Mouse (Mus musculus) kidney, embryonic 15.5 days (tissue): Measurements from ENCODE around the gene Lig4. TPM values are rescaled to one million over a fixed set of nuclear protein-coding genes. Genes with fewer than 3 reads are reported as not detected.
A peak's percentile ranks its signal among the peaks of the same experiment; 100 is the strongest.

Experiments used
- ATAC-seq: fragments of 200-750 bp; cut with Nextera tagmentation; replicated peaks from 2 replicates; pipeline ENCODE4 v1.8.0; 2017; ENCODE audit warnings: moderate TSS enrichment; ENCODE audit not compliant: low FRiP score
- H3K27ac ChIP-seq: fragments of 300-500 bp; sonication (generic); 2 replicates; pipeline ENCODE4 v1.5.1; 2015; ENCODE audit warnings: mild to moderate bottlenecking, inconsistent platforms
- H3K27me3 ChIP-seq: fragments of 300-500 bp; sonication (generic); 2 replicates; pipeline ENCODE4 v1.6.1; 2015; ENCODE audit warnings: inconsistent platforms
- H3K36me3 ChIP-seq: fragments of 300-500 bp; sonication (generic); 2 replicates; pipeline ENCODE4 v1.6.1; 2015; ENCODE audit warnings: inconsistent platforms
- H3K4me1 ChIP-seq: fragments of 300-500 bp; sonication (generic); 2 replicates; pipeline ENCODE4 v1.6.1; 2015; ENCODE audit warnings: inconsistent platforms
- H3K4me2 ChIP-seq: fragments of 300-500 bp; sonication (generic); 2 replicates; pipeline ENCODE4 v1.6.1; 2015; ENCODE audit warnings: moderate library complexity, mild to moderate bottlenecking, inconsistent platforms
- H3K4me3 ChIP-seq: fragments of 300-500 bp; sonication (generic); replicated peaks from 2 replicates; pipeline ENCODE4 v1.5.1; 2015; ENCODE audit warnings: mild to moderate bottlenecking, inconsistent platforms
- H3K9ac ChIP-seq: fragments of 300-500 bp; sonication (generic); 2 replicates; pipeline ENCODE4 v1.6.1; 2015; ENCODE audit warnings: mild to moderate bottlenecking, inconsistent platforms
- H3K9me3 ChIP-seq: fragments of 300-500 bp; sonication (generic); replicated peaks from 2 replicates; pipeline ENCODE4 v1.6.1; 2016; ENCODE audit warnings: inconsistent platforms
- WGBS: fragments of 180-500 bp; shearing (Covaris S2); methylation state at CpG from one replicate; pipeline ENCODE4 v1.1.7; 2015; ENCODE audit warnings: mixed read lengths; 5-methylcytosine and 5-hydroxymethylcytosine counted together
- polyA plus RNA-seq: library from polyadenylated mRNA; unstranded; fragments of >200 nt; fragmentation: Nextera tagmentation; extraction: Ambion mirVana; gene quantifications from 2 replicates; pipeline ENCODE4 v1.2.1, GENCODE M21; 2015

The Lig4 gene
- 4.9 and 5.5 TPM in 2 replicates for polyA plus RNA-seq

- Histone ChIP-seq H3K4me2 (peak within 1 kb of the TSS; percentile 77), H3K9me3 (no peaks in the 10 kb centered on the region), H3K27ac (peak within 1 kb of the TSS; percentile 91), H3K4me3 (peak within 1 kb of the TSS; percentile 95), H3K36me3 (peaks cover 15% of the 10 kb centered on the region), H3K9ac (peak within 1 kb of the TSS; percentile 84), H3K4me1 (peaks cover 37% of the 10 kb centered on the region), H3K27me3 (no peaks in the 10 kb centered on the region)
- WGBS: under 1% methylated on average over 68 of the region's 68 CpGs
- ATAC-seq: peak; percentile 78
These were observed at the start of gene Lig4, which contains the start of gene Abhd13 for GRCm38 (mm10) chr8:9977573-9978314. Gene Lig4, minus strand, starts transcription at chr8:9977686. Gene Abhd13, plus strand, starts transcription at chr8:9977707.

- H3K4me1 ChIP-seq: no peaks in the 10 kb centered on the region
- no peak overlapping the region for H3K9ac ChIP-seq
- H3K4me3 ChIP-seq: no peak overlapping the region
- no peak for ATAC-seq
- 86% methylated on average over 3 of the region's 3 CpGs for WGBS
- H3K4me2 ChIP-seq: no peak overlapping the region
- H3K27ac ChIP-seq: no peak overlapping the region
- no peaks in the 10 kb centered on the region for H3K9me3 ChIP-seq
- no peaks in the 10 kb centered on the region for H3K36me3 ChIP-seq
- H3K27me3 ChIP-seq: no peaks in the 10 kb centered on the region
These were observed 39.7 kb upstream of the Lig4 start for GRCm38 (mm10) chr8:10017231-10017630.

- WGBS: 83% methylated on average over 1 of the region's 1 CpGs
- no peak overlapping the region for H3K4me3 ChIP-seq
- ATAC-seq: no peak
These were observed 38.8 kb upstream of the Lig4 start for GRCm38 (mm10) chr8:10016252-10016651.

DNA sequence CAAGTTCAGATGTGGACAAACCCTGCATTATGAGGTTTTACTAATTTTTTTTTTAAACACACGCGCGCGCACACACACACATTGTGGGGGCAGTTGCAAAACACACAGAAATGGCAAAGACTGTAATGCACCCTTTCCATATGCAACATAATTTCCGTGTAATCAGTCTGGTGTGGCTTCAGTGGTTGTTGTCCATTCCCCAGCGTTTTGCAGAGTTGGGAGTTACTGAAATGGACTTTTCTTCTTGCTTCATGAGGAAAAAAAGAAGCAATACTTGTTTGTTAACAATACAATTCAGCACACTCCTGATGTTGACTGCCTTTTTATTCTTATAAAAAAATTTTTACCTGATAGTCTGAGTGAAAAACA is 30.2 kb upstream of the Lig4 start:
- Histone ChIP-seq H3K4me1 (peaks cover 17% of the 10 kb centered on the region), H3K27ac (0 out of 2 replicates have a peak overlapping the region, but pooled peaks have one; percentile 87), H3K9me3 (no peaks in the 10 kb centered on the region), H3K9ac (0 out of 2 replicates have a peak overlapping the region, but pooled peaks have one; percentile 15), H3K27me3 (no peaks in the 10 kb centered on the region), H3K4me2 (peak overlapping the region; percentile 73), H3K36me3 (no peaks in the 10 kb centered on the region), H3K4me3 (peak overlapping the region; percentile 46)
- 36% methylated on average over 6 of the region's 6 CpGs for WGBS
- no peak for ATAC-seq

More at GRCm38 (mm10) chr8:10016252-10016651, 38.8 kb upstream of the Lig4 start:
- Histone ChIP-seq H3K4me2 (no peak overlapping the region), H3K27me3 (no peaks in the 10 kb centered on the region), H3K4me1 (no peaks in the 10 kb centered on the region), H3K36me3 (no peaks in the 10 kb centered on the region), H3K9ac (no peak overlapping the region), H3K27ac (no peak overlapping the region), H3K9me3 (no peaks in the 10 kb centered on the region)

GRCm38 (mm10) chr8:10006986-10007659 is 29.6 kb upstream of the Lig4 start:
- peaks cover 17% of the 10 kb centered on the region for H3K4me1 ChIP-seq
- 7% methylated on average over 29 of the region's 29 CpGs for WGBS
- H3K9me3 ChIP-seq: no peaks in the 10 kb centered on the region
- peak; percentile 52 for ATAC-seq
- peak overlapping the region; percentile 46 for H3K4me3 ChIP-seq
- no peaks in the 10 kb centered on the region for H3K27me3 ChIP-seq
- H3K36me3 ChIP-seq: no peaks in the 10 kb centered on the region
- peak overlapping the region; percentile 87 for H3K27ac ChIP-seq
- H3K4me2 ChIP-seq: peak overlapping the region; percentile 73
- peak overlapping the region; percentile 15; the same call in 1 of the 2 replicates for H3K9ac ChIP-seq

GRCm38 (mm10) chr8:10006156-10006985 is 28.9 kb upstream of the Lig4 start, which contains the start of gene Tnfsf13b:
Gene Tnfsf13b, plus strand, starts transcription at chr8:10006467.
- Histone ChIP-seq H3K4me1 (peaks cover 17% of the 10 kb centered on the region), H3K27me3 (no peaks in the 10 kb centered on the region), H3K9ac (peak within 1 kb of the TSS; percentile 15; the same call in 1 of the 2 replicates), H3K9me3 (no peaks in the 10 kb centered on the region), H3K4me2 (peak within 1 kb of the TSS; percentile 73), H3K36me3 (no peaks in the 10 kb centered on the region), H3K4me3 (peak within 1 kb of the TSS; percentile 46), H3K27ac (peak within 1 kb of the TSS; percentile 87)
- ATAC-seq: peak; percentile 85
- WGBS: 42% methylated on average over 16 of the region's 16 CpGs

GRCm38 (mm10) chr8:10004115-10004514 is 26.6 kb upstream of the Lig4 start:
- Histone ChIP-seq H3K4me2 (no peak overlapping the region), H3K4me3 (no peak overlapping the region), H3K9me3 (no peaks in the 10 kb centered on the region), H3K27ac (no peak overlapping the region), H3K36me3 (no peaks in the 10 kb centered on the region), H3K27me3 (no peaks in the 10 kb centered on the region), H3K4me1 (peaks cover 17% of the 10 kb centered on the region), H3K9ac (no peak overlapping the region)
- 88% methylated on average over 7 of the region's 7 CpGs for WGBS
- ATAC-seq: no peak

DNA sequence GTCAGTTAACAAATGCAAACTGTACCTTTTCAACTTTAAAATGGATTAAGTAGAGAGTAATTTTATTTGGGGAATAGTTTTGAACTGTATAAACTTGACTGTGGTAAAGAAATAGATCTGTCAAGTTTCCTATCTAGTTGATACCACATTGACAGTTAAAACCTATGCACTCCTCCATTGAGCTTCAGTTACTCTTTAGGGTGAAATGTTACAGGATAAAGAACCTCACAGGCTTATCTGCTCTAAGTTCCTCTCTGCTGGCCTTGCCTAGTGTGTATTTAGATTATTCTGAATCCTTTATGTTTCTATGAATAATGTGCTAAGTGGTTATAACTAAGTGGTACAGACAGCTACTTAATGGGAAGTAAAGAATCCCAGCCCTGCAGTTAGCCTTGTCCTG is 2.7 kb upstream of the Lig4 start:
- no peak overlapping the region for H3K4me3 ChIP-seq
- peaks cover 20% of the 10 kb centered on the region for H3K36me3 ChIP-seq
- H3K9ac ChIP-seq: no peak overlapping the region
- no peaks in the 10 kb centered on the region for H3K27me3 ChIP-seq
- H3K9me3 ChIP-seq: no peaks in the 10 kb centered on the region
- H3K27ac ChIP-seq: no peak overlapping the region
- ATAC-seq: no peak
- no peak overlapping the region for H3K4me2 ChIP-seq
- peaks cover 33% of the 10 kb centered on the region for H3K4me1 ChIP-seq

GRCm38 (mm10) chr8:9979746-9980145 is 2.3 kb upstream of the Lig4 start:
- Histone ChIP-seq H3K9me3 (no peaks in the 10 kb centered on the region), H3K27me3 (no peaks in the 10 kb centered on the region), H3K4me2 (no peak overlapping the region), H3K9ac (no peak overlapping the region), H3K4me3 (no peak overlapping the region), H3K27ac (no peak overlapping the region), H3K36me3 (peaks cover 20% of the 10 kb centered on the region), H3K4me1 (peaks cover 37% of the 10 kb centered on the region)
- WGBS: 71% methylated on average over 1 of the region's 1 CpGs
- no peak for ATAC-seq

GRCm38 (mm10) chr8:9978475-9979230 is 1.2 kb upstream of the Lig4 start:
- ATAC-seq: no peak
- peaks cover 37% of the 10 kb centered on the region for H3K4me1 ChIP-seq
- 0 out of 2 replicates have a peak overlapping the region, but pooled peaks have one; percentile 91 for H3K27ac ChIP-seq
- WGBS: 53% methylated on average over 18 of the region's 18 CpGs
- peak overlapping the region; percentile 77 for H3K4me2 ChIP-seq
- no peaks in the 10 kb centered on the region for H3K27me3 ChIP-seq
- H3K9ac ChIP-seq: peak overlapping the region; percentile 84
- peak overlapping the region; percentile 95 for H3K4me3 ChIP-seq
- H3K9me3 ChIP-seq: no peaks in the 10 kb centered on the region
- peaks cover 15% of the 10 kb centered on the region for H3K36me3 ChIP-seq

DNA sequence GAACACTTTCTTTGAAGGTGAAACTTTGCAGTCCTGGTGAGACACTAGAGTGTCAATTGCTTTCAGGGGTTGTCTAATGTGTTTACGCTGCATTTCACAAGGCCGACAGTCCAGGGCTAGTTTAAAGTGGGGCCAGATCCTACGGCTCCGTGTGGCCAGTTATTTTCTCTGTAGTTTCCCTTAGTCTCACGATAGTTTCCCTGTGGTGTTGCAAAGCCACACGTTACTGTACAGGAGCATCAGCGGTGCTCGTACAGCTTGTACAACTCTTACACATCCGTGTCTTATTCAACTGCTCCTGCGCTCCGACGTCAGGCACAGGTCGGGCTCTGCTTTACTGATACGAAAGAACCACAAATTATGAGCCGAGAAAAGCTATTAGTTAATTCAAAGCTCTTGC is 470 bp downstream of the Lig4 start:
- H3K9ac ChIP-seq: peak overlapping the region; percentile 54
- peaks cover 37% of the 10 kb centered on the region for H3K4me1 ChIP-seq
- H3K4me2 ChIP-seq: peak overlapping the region; percentile 77
- no peak for ATAC-seq
- H3K27me3 ChIP-seq: no peaks in the 10 kb centered on the region
- H3K9me3 ChIP-seq: no peaks in the 10 kb centered on the region
- H3K36me3 ChIP-seq: peaks cover 18% of the 10 kb centered on the region
- peak overlapping the region; percentile 91 for H3K27ac ChIP-seq
- H3K4me3 ChIP-seq: peak overlapping the region; percentile 95
- WGBS: 25% methylated on average over 15 of the region's 15 CpGs
